Mouse (Mus musculus): ENCODE data around the gene Pusl1.

Gene Pusl1

DNA sequence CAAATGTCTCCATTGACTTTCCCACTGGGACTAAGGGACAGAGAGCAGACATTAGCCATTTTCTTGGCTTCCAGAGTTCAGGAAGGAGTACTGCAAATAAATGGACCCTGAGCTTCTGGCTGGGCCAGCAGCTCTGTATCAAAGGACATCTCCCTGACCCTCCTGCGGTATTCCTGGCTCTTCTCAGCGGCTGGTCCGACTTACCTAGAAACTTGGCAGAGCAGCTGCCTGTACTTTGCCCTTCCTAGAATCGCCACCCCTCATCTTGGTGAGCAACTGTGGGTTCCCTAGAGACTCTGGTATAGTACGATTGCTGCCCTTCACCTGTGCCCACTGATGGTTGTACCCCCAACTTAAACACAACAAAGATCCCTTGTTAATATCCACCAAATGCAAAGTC is 48.4 kb downstream of the Pusl1 start:
- no peak for DNase-seq (ENCODE audit: low read depth, low spot score)

- DNase-seq (ENCODE audit: low read depth, low spot score), result peak; percentile 57
Measured at GRCm38 (mm10) chr4:155841651-155842270, 49.8 kb downstream of the Pusl1 start.

DNA sequence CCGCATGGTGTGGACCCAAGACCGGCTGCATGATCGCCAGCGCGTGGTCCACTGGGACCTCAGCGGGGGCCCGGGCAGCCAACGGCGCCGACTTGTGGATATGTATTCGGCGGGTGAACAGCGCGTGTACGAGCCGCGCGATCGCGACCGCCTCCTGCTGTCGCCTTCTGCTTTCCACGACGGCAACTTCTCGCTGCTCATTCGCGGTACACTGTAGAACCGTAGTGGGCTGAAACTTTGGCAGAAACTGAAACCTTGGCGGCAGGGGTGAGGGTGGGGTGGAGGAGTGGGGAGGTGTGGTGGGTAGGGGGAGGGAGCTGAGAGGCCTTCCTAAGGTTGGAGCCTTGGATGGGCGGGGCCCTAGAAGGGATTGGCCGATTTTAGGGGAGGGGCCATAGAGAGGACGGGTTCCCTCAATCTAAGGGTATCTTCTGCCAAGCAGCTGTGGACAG is 50.6 kb downstream of the Pusl1 start:
- peak; percentile 93 for DNase-seq (ENCODE audit: low read depth, low spot score)

DNA sequence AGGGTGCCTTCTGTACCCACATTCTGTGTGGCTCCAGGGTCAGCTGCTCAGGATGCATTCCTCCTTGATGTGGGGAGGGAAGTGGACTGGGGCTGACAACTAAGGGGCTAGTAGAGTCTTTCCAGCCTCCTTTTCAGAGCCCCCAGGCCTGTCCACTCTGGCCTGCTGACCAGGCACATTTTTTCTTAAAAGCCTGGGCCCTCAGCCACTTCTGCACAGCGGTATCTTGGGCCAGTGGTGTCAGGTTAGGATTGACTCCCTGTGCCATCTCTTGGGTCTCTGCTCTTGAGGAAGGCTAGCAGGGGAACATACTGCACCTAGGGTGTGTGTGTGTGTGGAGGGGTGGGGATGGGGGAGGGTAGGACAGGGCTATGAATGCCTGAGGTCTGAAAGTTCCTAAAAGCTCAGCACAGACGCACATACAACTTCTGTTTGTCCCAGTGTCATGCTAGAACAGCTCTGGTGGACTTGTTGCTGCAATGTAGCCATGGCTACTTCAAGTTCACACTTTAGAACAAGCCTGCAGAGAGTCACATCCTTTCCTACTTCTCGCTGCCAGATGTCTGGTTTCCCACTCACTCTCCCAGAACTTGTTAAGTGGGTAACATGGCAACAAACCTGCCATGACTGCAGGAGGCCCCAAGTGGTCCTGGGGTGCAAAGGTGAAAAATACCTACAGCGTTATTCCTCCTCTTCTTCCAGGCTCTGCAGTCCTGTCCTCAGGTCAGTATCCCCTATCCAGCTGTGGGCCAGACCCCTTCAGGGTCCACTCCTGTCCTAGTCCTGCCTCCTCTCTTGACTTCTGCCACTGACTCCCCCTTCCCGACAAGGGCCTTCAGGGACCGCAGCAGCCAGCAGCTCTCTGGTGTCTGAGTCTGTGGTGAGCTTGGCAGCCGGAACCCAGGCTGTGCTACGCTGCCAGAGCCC is 51.2 kb downstream of the Pusl1 start:
- DNase-seq (ENCODE audit: low read depth, low spot score), result no peak

GRCm38 (mm10) chr4:155839483-155839910 is 52.1 kb downstream of the Pusl1 start, which contains the start of gene Mxra8:
Mxra8 (plus strand) TSS chr4:155839680.
- peak; percentile 77 for DNase-seq (ENCODE audit: low read depth, low spot score)

DNA sequence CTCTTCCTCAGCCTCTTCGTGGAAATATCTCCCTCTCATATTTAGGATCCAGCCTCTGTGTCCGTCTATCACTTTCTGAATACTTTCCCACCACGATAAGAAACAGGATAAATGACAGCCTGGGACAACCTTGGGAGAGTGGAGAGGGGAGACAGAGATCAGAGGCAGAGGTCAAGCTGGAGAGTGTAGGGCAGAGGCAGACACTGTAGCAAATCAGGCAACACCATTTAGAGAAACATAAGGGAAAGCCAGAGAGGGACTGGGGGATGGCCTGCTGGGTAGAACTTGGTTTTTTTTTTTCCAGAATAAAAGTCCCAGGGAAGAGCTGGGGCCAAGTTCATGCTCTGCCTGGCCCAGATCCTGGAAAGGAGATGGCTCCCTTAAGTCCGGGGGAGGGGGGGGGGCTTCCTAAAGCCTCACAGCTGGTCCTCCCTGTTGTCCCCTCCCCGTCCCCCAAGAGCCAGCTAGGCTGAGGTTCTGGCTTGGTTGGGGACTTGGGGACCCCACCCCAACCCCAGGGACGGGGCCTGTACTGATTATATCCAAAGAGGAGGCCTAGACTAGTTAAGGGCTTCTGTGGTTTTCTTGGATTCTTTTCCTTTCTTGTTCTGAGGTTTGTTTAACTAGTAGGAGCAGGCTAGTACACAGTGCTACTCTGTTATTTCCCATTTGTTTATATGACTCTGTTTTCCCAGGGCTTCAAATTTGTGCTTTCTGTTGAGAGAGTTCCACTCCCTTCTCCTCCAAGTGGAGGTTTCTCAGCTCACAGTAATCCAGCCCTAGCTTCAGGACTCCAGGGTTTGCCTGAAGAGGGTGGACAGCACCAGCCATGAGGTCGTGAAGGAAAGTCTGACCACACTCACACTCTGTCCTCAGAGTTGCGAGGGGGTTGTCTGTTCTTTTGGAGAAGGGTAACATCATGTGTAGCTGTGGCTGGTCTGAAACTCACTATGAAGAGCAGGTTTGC is 53.1 kb downstream of the Pusl1 start:
- DNase-seq (ENCODE audit: low read depth, low spot score), result no peak
